Mouse (Mus musculus): ENCODE data around the gene Pin1. TPM values are rescaled to one million over a fixed set of nuclear protein-coding genes. Genes with fewer than 3 reads are reported as not detected.
A peak's percentile ranks its signal among the peaks of the same experiment; 100 is the strongest.

The Pin1 gene
- total and polyA plus RNA-seq, 2 experiments from 2014 or later: 32.0 to 60.3 TPM

DNA sequence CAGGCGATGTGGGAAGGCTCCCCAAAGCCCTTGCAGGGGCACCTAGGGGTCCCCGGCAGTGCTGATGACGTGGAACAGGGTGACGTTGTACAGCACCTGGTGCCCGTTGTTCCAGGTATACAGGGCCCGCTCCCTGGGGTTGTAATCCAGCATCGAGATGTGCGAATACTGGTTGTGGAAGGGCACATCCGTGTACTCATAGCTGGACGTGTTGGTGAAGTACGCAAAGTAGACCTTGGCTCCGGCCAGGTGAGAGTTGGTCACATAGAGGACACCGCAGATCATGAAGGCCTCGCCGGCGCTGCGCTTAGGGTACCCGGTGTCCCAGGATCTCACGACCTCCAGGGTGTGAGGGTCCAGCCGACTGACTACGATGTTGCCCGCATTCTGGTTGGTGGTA, 16.2 kb downstream of the Pin1 start:
- H3K4me3 ChIP-seq (ENCODE audit: low read depth, low read length): no peak overlapping the region
- H3K36me3 ChIP-seq (ENCODE audit: insufficient read depth, low read length): peaks cover 40% of the 10 kb centered on the region
- no peak for ATAC-seq (ENCODE audit: low FRiP score)
- WGBS: 92% methylated on average over 22 of the region's 22 CpGs
- no peaks in the 10 kb centered on the region for H3K9me3 ChIP-seq (ENCODE audit: low read length)
- H3K4me2 ChIP-seq (ENCODE audit: low read depth, low read length, poor library complexity, severe bottlenecking): no peak overlapping the region
- H3K9ac ChIP-seq (replicated peaks; ENCODE audit: low read length, poor library complexity, severe bottlenecking): no peak overlapping the region
- TF ChIP-seq CTCF (IDR thresholded peaks at IDR 0.05): no peak
- H3K27me3 ChIP-seq (ENCODE audit: insufficient read depth, low read length): no peaks in the 10 kb centered on the region
- H3K4me1 ChIP-seq (ENCODE audit: insufficient read depth, low read length): peaks cover 2% of the 10 kb centered on the region; the same call in 1 of the 2 replicates
- DNase-seq (ENCODE audit: low spot score): no peak
- H3K27ac ChIP-seq (ENCODE audit: low read depth, low read length): no peak overlapping the region

DNA sequence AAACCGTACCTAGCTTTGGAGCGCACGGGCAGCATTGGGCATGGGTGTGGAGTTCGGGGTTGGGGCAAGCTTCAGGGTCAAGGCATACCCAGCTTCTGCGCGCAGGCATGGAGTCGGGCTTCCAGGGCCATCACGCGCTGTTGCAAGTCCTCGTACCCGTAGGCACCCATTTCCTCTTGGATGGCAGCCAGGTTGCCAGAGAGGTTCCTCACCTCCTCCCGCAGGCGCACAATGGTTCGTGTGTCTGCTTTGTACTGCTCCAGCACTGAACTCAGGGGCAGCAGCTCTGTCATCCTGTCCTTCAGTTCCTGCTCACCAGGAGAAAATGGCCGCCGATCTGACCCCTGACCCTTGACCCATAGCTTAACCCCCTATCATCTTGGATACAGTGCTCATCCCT, 20.2 kb downstream of the Pin1 start:
- no peak for TF ChIP-seq CTCF (IDR thresholded peaks at IDR 0.05)
- ATAC-seq (ENCODE audit: low FRiP score) (no peak), DNase-seq (ENCODE audit: low spot score) (no peak)
- Histone ChIP-seq H3K27me3 (ENCODE audit: insufficient read depth, low read length) (no peaks in the 10 kb centered on the region), H3K4me2 (ENCODE audit: low read depth, low read length, poor library complexity, severe bottlenecking) (no peak overlapping the region), H3K9ac (replicated peaks; ENCODE audit: low read length, poor library complexity, severe bottlenecking) (no peak overlapping the region), H3K27ac (ENCODE audit: low read depth, low read length) (no peak overlapping the region), H3K36me3 (ENCODE audit: insufficient read depth, low read length) (peaks cover 37% of the 10 kb centered on the region), H3K9me3 (ENCODE audit: low read length) (no peaks in the 10 kb centered on the region), H3K4me1 (ENCODE audit: insufficient read depth, low read length) (no peaks in the 10 kb centered on the region), H3K4me3 (ENCODE audit: low read depth, low read length) (no peak overlapping the region)
- 83% methylated on average over 16 of the region's 16 CpGs for WGBS

DNA sequence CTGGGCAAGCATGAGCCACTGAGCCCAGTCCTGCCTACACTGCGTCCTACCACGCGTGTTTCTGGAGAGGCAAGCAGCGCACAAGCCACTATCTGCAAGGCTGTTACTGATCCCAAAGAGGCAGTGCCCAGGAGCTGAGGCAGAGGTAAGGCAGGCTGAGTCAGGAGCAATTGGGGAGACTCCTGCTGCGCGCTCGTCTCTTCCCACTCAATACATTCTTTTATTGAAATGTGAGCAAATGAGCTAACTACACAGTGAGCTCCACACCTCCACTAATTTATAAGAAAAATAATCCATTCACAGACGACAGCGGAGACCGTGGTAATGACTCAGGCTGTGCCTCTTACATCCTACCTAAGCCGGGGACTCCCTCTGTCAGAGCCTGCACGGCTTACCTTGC, 26.0 kb downstream of the Pin1 start:
- H3K4me1 ChIP-seq (ENCODE audit: insufficient read depth, low read length): no peaks in the 10 kb centered on the region
- no peak overlapping the region for H3K27ac ChIP-seq (ENCODE audit: low read depth, low read length)
- no peak overlapping the region for H3K9ac ChIP-seq (replicated peaks; ENCODE audit: low read length, poor library complexity, severe bottlenecking)
- no peaks in the 10 kb centered on the region for H3K9me3 ChIP-seq (ENCODE audit: low read length)
- peaks cover 16% of the 10 kb centered on the region for H3K36me3 ChIP-seq (ENCODE audit: insufficient read depth, low read length)
- no peaks in the 10 kb centered on the region for H3K27me3 ChIP-seq (ENCODE audit: insufficient read depth, low read length)
- DNase-seq (ENCODE audit: low spot score) (no peak), ATAC-seq (ENCODE audit: low FRiP score) (no peak)
- WGBS: 95% methylated on average over 12 of the region's 12 CpGs
- H3K4me2 ChIP-seq (ENCODE audit: low read depth, low read length, poor library complexity, severe bottlenecking): no peak overlapping the region
- TF ChIP-seq CTCF (IDR thresholded peaks at IDR 0.05): no peak
- no peak overlapping the region for H3K4me3 ChIP-seq (ENCODE audit: low read depth, low read length)

DNA sequence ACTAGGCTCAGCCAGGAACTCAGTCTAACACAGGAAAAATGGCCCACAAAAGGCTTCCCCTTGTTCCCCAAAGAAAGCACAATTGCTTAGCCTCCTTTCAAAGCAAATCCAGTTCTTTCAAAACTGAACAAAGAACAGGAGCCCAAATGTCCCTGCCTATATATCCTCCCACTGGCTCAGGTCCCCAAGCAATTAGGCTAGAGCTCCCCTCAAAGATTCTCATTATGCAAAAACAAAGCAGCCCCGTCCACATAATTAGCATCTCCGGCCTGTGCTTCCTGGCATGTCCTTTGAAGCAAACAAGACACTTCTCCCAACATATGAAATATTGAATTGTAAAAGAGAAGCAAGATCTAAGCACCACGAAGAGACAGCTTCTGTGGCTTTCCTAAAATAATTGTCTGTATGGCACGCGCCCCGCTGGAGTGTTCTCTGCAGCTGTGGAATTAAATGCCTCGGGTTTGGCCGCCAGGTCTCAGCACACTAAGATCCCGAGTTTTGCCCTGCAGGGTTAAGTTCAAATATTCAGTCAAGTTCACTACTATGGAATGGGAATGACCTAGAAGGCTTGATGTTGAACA, 28.6 kb downstream of the Pin1 start:
- ATAC-seq (ENCODE audit: low FRiP score) (no peak), DNase-seq (ENCODE audit: low spot score) (no peak)
- WGBS: 41% methylated on average over 9 of the region's 9 CpGs
- no peak overlapping the region for H3K4me3 ChIP-seq (ENCODE audit: low read depth, low read length)
- no peaks in the 10 kb centered on the region for H3K4me1 ChIP-seq (ENCODE audit: insufficient read depth, low read length)
- no peaks in the 10 kb centered on the region for H3K27me3 ChIP-seq (ENCODE audit: insufficient read depth, low read length)
- H3K4me2 ChIP-seq (ENCODE audit: low read depth, low read length, poor library complexity, severe bottlenecking): no peak overlapping the region
- no peak overlapping the region for H3K9ac ChIP-seq (replicated peaks; ENCODE audit: low read length, poor library complexity, severe bottlenecking)
- H3K27ac ChIP-seq (ENCODE audit: low read depth, low read length): no peak overlapping the region
- H3K36me3 ChIP-seq (ENCODE audit: insufficient read depth, low read length): 0 out of 2 replicates have a peak, but pooled peaks cover 5% of the 10 kb centered on the region
- H3K9me3 ChIP-seq (ENCODE audit: low read length): no peaks in the 10 kb centered on the region
- no peak for TF ChIP-seq CTCF (IDR thresholded peaks at IDR 0.05)

DNA sequence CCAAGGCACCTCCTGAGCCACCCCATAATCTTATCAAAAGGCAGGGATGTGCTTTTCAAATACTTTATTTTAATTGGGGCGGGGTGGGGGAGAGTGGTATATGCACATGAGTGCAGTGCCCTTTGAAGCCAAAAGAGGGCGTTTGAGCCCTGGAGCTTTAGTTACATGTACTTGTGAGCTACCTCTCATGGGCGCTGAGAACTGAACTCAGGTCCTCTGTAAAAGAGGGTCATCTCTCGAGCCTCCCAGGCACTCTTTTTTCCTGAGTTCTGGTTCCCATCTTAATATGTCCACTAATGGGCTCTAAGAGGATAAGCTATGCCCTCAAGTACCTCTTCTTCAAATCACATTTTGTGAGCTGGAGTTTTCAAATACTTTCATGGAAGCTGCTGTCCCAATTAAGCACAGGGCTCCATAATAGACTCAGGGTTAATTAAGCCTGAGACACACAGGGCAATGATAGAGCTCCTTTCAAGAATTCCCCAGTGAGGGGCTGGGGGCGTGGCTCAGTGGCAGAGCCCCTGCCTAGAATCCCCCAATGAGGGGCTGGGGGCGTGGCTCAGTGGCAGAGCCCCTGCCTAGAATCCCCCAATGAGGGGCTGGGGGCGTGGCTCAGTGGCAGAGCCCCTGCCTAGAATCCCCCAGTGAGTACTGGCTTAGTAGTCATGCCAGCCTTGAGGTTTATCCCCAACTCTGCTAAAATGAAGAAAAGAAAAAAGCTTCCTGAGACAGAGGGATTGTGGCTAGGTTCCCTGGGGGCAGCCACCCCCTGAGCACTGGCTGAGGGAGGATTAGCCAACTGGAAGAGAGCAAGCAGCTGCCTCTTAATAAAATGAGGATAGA, 29.9 kb downstream of the Pin1 start:
- Histone ChIP-seq H3K9ac (replicated peaks; ENCODE audit: low read length, poor library complexity, severe bottlenecking) (no peak overlapping the region), H3K9me3 (ENCODE audit: low read length) (no peaks in the 10 kb centered on the region), H3K27me3 (ENCODE audit: insufficient read depth, low read length) (no peaks in the 10 kb centered on the region), H3K27ac (ENCODE audit: low read depth, low read length) (no peak overlapping the region), H3K4me2 (ENCODE audit: low read depth, low read length, poor library complexity, severe bottlenecking) (no peak overlapping the region), H3K4me1 (ENCODE audit: insufficient read depth, low read length) (no peaks in the 10 kb centered on the region), H3K4me3 (ENCODE audit: low read depth, low read length) (no peak overlapping the region), H3K36me3 (ENCODE audit: insufficient read depth, low read length) (0 out of 2 replicates have a peak, but pooled peaks cover 3% of the 10 kb centered on the region)
- whole genome bisulfite sequencing: 44% methylated on average over 6 of the region's 7 CpGs
- ATAC-seq (ENCODE audit: low FRiP score) (peak; percentile 57; the same call in 1 of the 2 replicates), DNase-seq (ENCODE audit: low spot score) (peak; percentile 39)
- no peak for TF ChIP-seq CTCF (IDR thresholded peaks at IDR 0.05)

DNA sequence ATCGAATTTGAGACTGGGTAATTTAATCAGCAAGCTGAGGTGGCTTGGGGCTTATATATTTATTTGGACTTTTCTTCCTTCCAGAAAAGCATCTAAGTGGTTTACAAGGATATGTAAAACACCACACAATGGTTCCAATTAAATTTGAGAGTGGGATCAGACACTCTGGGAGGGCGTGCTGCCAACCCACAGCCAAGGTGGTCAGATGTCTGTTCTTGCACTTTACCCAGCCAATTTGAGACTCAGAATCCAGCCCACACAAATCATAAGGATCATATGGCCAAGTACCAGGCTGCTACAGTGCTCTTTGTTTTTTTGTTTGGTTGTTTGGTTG, 30.5 kb downstream of the Pin1 start:
- no peak for DNase-seq (ENCODE audit: low spot score)
- WGBS: 29% methylated on average over 2 of the region's 2 CpGs
- H3K36me3 ChIP-seq (ENCODE audit: insufficient read depth, low read length): no peaks in the 10 kb centered on the region
- no peak for TF ChIP-seq CTCF (IDR thresholded peaks at IDR 0.05)
- H3K4me3 ChIP-seq (ENCODE audit: low read depth, low read length): no peak overlapping the region
- no peak overlapping the region for H3K4me2 ChIP-seq (ENCODE audit: low read depth, low read length, poor library complexity, severe bottlenecking)
- no peak for ATAC-seq (ENCODE audit: low FRiP score)
- no peak overlapping the region for H3K9ac ChIP-seq (replicated peaks; ENCODE audit: low read length, poor library complexity, severe bottlenecking)
- no peak overlapping the region for H3K27ac ChIP-seq (ENCODE audit: low read depth, low read length)
- no peaks in the 10 kb centered on the region for H3K4me1 ChIP-seq (ENCODE audit: insufficient read depth, low read length)
- no peaks in the 10 kb centered on the region for H3K27me3 ChIP-seq (ENCODE audit: insufficient read depth, low read length)
- H3K9me3 ChIP-seq (ENCODE audit: low read length): no peaks in the 10 kb centered on the region
